Mouse (Mus musculus) cerebellum, adult 2 months (tissue): ENCODE results near the gene Atg2a. TPM values are rescaled to one million over a fixed set of nuclear protein-coding genes. Genes with fewer than 3 reads are reported as not detected.

ENCODE experiments used
- DNase-seq, 2 experiments: peaks; one replicate each; pipeline ENCODE4 v3.0.0; 2021
- H3K27ac ChIP-seq: fragments of 200-500 bp; 2 replicates; pipeline ENCODE4 v1.5.1; 2012; ENCODE audit warnings: low read length, control low read depth, inconsistent platforms; ENCODE audit not compliant: insufficient read depth
- H3K27me3 ChIP-seq: fragments of 200-500 bp; 2 replicates; pipeline ENCODE4 v1.6.1; 2012; ENCODE audit warnings: inconsistent platforms, mild to moderate bottlenecking, low read length, moderate library complexity; ENCODE audit not compliant: control insufficient read depth, insufficient read depth
- H3K4me1 ChIP-seq: fragments of 200-500 bp; 2 replicates; pipeline ENCODE4 v1.6.1; 2011; ENCODE audit warnings: low read length; ENCODE audit not compliant: control insufficient read depth, insufficient read depth
- H3K4me3 ChIP-seq: fragments of 200-500 bp; replicated peaks from 2 replicates; pipeline ENCODE3; 2011; ENCODE audit warnings: mild to moderate bottlenecking, low read depth, low read length, control low read depth; ENCODE audit not compliant: insufficient read depth
- CTCF ChIP-seq: fragments of 200-500 bp; IDR thresholded peaks from 2 replicates; pipeline ENCODE4 v1.5.1; 2011; ENCODE audit warnings: low read depth, mild to moderate bottlenecking, control low read depth, low read length, moderate library complexity, borderline replicate concordance; ENCODE audit not compliant: insufficient read depth
- POLR2A ChIP-seq: fragments of 200-500 bp; IDR thresholded peaks from 2 replicates; pipeline ENCODE4 v1.6.1; 2011; ENCODE audit warnings: low read length, control low read depth, borderline replicate concordance; ENCODE audit not compliant: insufficient read depth
- WGBS: fragments of 180-500 bp; shearing (Covaris S2); methylation state at CpG from one replicate; pipeline ENCODE4 v1.1.7; 2018; 5-methylcytosine and 5-hydroxymethylcytosine counted together
- polyA plus RNA-seq: library from polyadenylated mRNA; depleted of rRNA; stranded (reverse); fragments of >200 nt; gene quantifications from 2 replicates; pipeline ENCODE4 v1.2.3, GENCODE M21; 2012

Atg2a gene
- polyA plus RNA-seq, 1 experiment: 40.8 TPM

DNA sequence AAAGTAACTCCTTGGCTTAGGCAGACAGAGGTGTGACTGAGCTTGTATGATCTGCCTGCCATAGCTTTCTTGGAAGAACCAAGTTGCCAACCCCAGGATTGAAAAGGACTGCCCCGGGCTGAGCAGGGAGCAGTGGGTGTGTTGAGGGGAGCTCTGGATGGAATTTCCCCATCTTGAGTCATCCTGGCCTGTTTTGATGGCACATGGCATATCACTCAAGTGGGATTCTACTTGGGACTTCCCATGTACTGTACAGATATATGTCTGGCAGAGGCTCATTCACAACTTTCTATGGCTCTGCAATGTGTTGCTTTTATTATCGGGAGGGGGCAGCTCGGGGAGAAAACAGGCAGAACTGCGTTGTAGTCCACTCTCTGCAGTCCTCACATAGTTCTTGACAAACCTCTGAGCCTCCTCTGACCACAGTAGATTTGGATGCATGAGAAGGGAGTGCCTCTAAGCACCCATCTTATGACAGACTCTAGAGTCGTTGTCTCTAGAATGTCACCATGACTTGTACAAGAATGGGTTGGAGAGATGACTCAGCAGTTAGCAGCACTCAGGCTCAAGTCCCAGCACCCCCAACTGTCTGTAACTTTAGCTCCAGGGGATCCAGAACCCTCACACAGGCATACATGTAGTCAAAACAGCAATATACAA lies 55.2 kb downstream of the Atg2a start:
- WGBS: 82% methylated on average over 5 of the region's 5 CpGs
- no peak overlapping the region for H3K27ac ChIP-seq
- peaks cover 41% of the 10 kb centered on the region for H3K4me1 ChIP-seq
- no peaks in the 10 kb centered on the region for H3K27me3 ChIP-seq
- no peak for TF ChIP-seq POLR2A
- no peak for TF ChIP-seq CTCF
- DNase-seq: no peak
- H3K4me3 ChIP-seq: no peak overlapping the region

DNA sequence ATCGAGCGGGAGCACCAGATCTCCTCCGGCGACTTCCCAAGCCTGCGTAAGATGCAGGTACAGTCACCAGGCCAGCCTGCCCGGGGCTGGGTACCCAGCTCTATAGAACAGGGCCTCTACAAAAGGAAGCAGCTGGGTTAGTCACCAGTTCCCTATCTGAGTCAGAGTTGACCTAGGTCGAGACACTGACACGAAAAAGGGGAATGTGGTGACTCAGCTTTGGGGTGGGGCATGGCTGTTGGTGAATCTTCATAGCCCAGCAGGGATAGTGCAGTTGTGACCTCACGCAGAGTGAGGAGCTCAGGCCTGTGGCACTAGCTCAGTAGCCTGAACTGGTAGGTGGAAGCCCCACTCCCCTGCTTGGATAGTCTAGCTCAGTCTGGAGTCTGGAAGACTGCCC lies 56.2 kb downstream of the Atg2a start:
- WGBS: 84% methylated on average over 9 of the region's 9 CpGs
- TF ChIP-seq CTCF: no peak
- no peak for TF ChIP-seq POLR2A

DNA sequence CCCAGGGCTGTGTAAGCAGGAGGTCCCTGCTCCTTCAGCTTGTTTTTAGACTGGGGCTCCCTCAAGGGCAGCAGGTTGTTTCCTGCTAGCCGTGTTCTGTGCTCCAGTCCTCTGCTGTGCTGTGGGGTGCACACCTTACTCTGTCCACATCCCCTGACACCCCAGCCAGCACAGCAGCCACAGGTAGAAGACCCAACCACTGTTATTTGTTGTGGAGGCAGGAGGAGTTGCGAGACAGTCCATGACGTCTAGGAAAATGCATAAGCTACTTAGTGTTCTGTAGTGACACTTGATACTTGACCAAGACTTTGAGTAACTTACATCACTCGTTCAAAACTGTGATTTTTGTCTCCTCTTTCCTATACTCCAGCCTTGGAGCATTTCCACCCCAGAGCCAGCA lies 57.5 kb downstream of the Atg2a start:
- DNase-seq: no peak
- 68% methylated on average over 4 of the region's 4 CpGs for WGBS
- Histone ChIP-seq H3K4me3 (no peak overlapping the region), H3K4me1 (peaks cover 52% of the 10 kb centered on the region), H3K27me3 (no peaks in the 10 kb centered on the region), H3K27ac (no peak overlapping the region)
- TF ChIP-seq POLR2A: no peak
- no peak for TF ChIP-seq CTCF

More for the DNA sequence above, 56.2 kb downstream of the Atg2a start:
- Histone ChIP-seq H3K4me3 (no peak overlapping the region), H3K4me1 (peaks cover 40% of the 10 kb centered on the region), H3K27ac (no peak overlapping the region), H3K27me3 (no peaks in the 10 kb centered on the region)
- no peak for DNase-seq

DNA sequence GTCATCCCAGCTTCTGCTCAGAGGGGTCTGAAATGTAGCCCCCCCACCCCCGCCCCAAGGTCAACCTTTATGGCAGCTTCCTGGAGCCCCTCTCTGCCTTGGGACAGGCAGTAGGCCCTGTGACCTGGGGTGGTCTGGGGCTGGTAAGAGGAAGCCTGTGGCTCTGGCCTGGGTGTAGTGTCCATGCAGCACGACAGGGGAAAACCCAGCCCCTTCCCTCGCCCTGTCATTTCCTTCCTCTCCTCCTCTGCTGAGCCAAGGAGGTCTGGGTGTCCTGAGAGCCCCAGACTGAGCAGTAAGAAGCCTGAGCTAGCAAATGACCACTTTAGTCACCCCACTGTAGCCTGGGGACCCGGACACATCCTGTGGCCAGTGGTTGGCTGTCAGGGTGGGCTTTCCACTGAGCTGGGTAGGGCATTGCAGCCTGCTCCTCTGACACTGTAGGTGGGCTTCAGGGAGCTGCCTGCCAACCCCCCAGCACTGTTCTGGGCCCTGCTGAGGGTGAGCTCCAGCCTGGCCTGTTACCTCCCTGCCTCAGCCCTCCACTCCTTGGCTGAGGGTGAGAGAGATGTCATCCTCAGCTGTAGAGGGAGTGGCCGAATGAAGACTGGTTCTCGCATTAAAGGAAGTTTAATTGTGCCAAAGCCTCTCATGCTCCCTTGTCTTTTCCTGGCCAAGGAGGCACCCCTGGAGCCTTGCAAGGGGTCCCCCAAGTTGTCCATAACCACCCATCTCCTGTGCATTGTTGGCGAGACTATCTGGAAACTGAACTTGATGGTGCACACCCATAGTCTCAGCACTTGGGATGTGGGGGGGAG lies 58.2 kb downstream of the Atg2a start:
- Histone ChIP-seq H3K4me1 (peaks cover 55% of the 10 kb centered on the region), H3K27me3 (no peaks in the 10 kb centered on the region), H3K4me3 (no peak overlapping the region), H3K27ac (peak overlapping the region; percentile 78)
- WGBS: 50% methylated on average over 7 of the region's 7 CpGs
- TF ChIP-seq CTCF: no peak
- TF ChIP-seq POLR2A: no peak
- DNase-seq: no peak

DNA sequence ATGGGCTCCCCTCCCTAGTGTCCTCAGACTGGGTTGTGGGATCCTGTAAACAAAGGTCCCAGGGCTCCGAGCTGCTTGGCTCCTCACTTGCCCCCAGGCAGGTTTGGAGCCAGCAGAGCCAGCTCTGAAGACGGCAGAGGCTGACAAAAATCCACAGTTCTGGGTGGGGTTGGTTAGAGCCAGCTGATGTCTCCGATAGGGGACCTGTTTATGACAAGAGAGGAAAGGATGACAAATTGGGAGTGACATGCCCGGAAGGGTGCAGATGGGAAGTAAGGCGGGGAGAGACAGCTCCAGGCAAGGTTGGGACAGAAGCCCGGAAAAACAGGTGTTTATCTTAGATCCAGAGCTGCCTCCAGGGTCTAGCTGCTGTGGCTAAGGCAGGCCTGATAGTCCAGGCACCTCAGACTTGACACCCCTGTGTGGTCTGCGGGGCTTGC lies 59.0 kb downstream of the Atg2a start:
- H3K4me1 ChIP-seq: peaks cover 55% of the 10 kb centered on the region
- 17% methylated on average over 7 of the region's 7 CpGs for WGBS
- no peaks in the 10 kb centered on the region for H3K27me3 ChIP-seq
- no peak overlapping the region for H3K4me3 ChIP-seq
- H3K27ac ChIP-seq: peak overlapping the region; percentile 78
- TF ChIP-seq CTCF (no peak), POLR2A (no peak)
- DNase-seq: peak in 1 of 2 experiments; percentile 56

DNA sequence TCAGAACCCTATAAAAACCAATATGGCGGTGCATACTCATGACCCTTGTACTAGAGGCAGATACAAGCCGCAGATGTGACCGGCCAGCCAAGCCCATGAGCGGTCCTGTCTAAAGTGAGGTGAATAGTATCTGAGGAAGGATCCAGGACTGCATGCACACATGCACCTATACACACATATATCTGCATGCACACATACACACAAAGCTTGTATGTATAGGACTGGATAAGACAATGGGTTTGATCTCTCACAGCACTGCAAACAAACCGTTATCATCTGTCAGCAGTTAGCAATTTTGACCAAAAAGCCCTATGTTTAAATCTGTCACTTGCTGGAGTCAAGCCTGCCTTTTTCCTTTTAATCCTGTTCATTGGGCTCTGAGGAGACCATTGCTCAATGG lies 60.6 kb downstream of the Atg2a start:
- Histone ChIP-seq H3K27ac (peak overlapping the region; percentile 88), H3K27me3 (no peaks in the 10 kb centered on the region), H3K4me3 (no peak overlapping the region), H3K4me1 (peaks cover 58% of the 10 kb centered on the region)
- WGBS: 69% methylated on average over 5 of the region's 5 CpGs
- no peak for TF ChIP-seq CTCF
- TF ChIP-seq POLR2A: no peak
- no peak for DNase-seq

DNA sequence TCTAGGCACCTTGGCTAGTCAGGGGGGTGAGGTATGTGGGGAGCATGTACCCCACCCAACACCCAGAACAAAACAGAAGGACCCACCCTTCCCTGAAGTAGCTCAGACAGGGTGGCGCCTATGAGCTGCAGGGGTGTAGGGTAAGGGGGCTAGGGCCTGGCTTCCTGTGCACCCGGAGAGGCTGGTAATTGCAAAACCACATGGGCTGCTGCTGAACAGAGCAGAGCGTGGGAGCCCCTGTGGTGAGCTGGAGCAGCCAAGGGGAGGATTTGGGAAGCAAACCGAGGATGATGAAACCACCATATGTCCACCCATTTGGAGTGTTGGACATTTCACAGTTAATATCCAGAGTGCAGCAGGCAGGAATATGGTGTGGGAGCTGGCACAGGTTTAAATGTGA lies 61.1 kb downstream of the Atg2a start:
- Histone ChIP-seq H3K4me3 (no peak overlapping the region), H3K27ac (peak overlapping the region; percentile 88), H3K4me1 (peaks cover 57% of the 10 kb centered on the region), H3K27me3 (no peaks in the 10 kb centered on the region)
- peak; percentile 92 to 95 for DNase-seq
- TF ChIP-seq POLR2A (peak; percentile 55; the same call in 1 of the 2 replicates), CTCF (no peak; the same call in 1 of the 2 replicates)
- 6% methylated on average over 4 of the region's 4 CpGs for whole genome bisulfite sequencing
